Mouse (Mus musculus) stomach, embryonic 15.5 days (tissue): ENCODE results near the gene Spag16. TPM values are rescaled to one million over a fixed set of nuclear protein-coding genes. Genes with fewer than 3 reads are reported as not detected.

Experiments used
- ATAC-seq: fragments of 200-750 bp; cut with Nextera tagmentation; 2 replicates; pipeline ENCODE4 v1.8.0; 2017; ENCODE audit warnings: low read depth, moderate number of reproducible peaks, moderate TSS enrichment; ENCODE audit not compliant: insufficient read depth, low FRiP score
- H3K27ac ChIP-seq: fragments of 300-500 bp; sonication (generic); 2 replicates; pipeline ENCODE4 v1.5.1; 2015; ENCODE audit warnings: mild to moderate bottlenecking, inconsistent platforms
- H3K27me3 ChIP-seq: fragments of 300-500 bp; sonication (generic); replicated peaks from 2 replicates; pipeline ENCODE4 v1.6.1; 2015; ENCODE audit warnings: inconsistent platforms
- H3K36me3 ChIP-seq: fragments of 300-500 bp; sonication (generic); 2 replicates; pipeline ENCODE4 v1.6.1; 2015; ENCODE audit warnings: inconsistent platforms
- H3K4me1 ChIP-seq: fragments of 300-500 bp; sonication (generic); 2 replicates; pipeline ENCODE4 v1.6.1; 2015; ENCODE audit warnings: inconsistent platforms
- H3K4me2 ChIP-seq: fragments of 300-500 bp; sonication (generic); 2 replicates; pipeline ENCODE4 v1.6.1; 2015; ENCODE audit warnings: mild to moderate bottlenecking, inconsistent platforms
- H3K4me3 ChIP-seq: fragments of 300-500 bp; sonication (generic); replicated peaks from 2 replicates; pipeline ENCODE4 v1.5.1; 2015; ENCODE audit warnings: inconsistent platforms
- H3K9ac ChIP-seq: fragments of 300-500 bp; sonication (generic); 2 replicates; pipeline ENCODE4 v1.6.1; 2015; ENCODE audit warnings: inconsistent platforms
- H3K9me3 ChIP-seq: fragments of 300-500 bp; sonication (generic); 2 replicates; pipeline ENCODE4 v1.6.1; 2016; ENCODE audit warnings: inconsistent platforms
- WGBS: fragments of 180-500 bp; shearing (Covaris S2); methylation state at CpG from one replicate; pipeline ENCODE4 v1.1.7; 2015; 5-methylcytosine and 5-hydroxymethylcytosine counted together
- polyA plus RNA-seq: library from polyadenylated mRNA; unstranded; fragments of >200 nt; fragmentation: Nextera tagmentation; extraction: Ambion mirVana; gene quantifications from 2 replicates; pipeline ENCODE4 v1.2.1, GENCODE M21; 2015

The Spag16 gene
- polyA plus RNA-seq, 1 experiment from 2014 or later: 0.13 TPM

- WGBS: 77% methylated on average over 13 of the region's 13 CpGs
These were observed 489.5 kb downstream of the Spag16 start for GRCm38 (mm10) chr1:70316128-70316765.

DNA sequence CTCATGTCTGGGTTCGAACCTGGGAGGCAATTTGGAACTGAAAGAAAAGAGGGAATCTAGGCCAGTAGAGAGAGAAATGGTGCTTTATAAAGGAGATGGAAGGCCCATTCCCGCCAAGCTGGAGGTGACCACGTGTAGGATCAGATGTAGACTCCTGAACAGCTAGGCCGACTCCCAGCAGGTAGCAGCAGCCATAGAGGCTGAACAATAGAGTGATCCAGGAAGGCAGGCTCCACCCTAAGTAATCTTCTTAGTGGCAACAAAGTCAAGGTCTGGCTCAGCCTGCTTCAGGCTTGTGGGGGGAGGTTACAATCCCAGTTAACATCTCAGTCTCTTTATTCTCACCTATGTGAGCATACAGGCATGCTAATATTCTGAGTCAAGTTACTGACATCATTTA lies 494.2 kb downstream of the Spag16 start:
- no peak overlapping the region for H3K4me3 ChIP-seq
- no peak for ATAC-seq
- 75% methylated on average over 4 of the region's 4 CpGs for WGBS

More at GRCm38 (mm10) chr1:70316128-70316765, 489.5 kb downstream of the Spag16 start:
- H3K9me3 ChIP-seq: no peaks in the 10 kb centered on the region
- no peak overlapping the region for H3K4me3 ChIP-seq
- no peak for ATAC-seq
- H3K4me1 ChIP-seq: no peaks in the 10 kb centered on the region
- H3K27ac ChIP-seq: no peak overlapping the region
- no peak overlapping the region for H3K4me2 ChIP-seq
- H3K9ac ChIP-seq: no peak overlapping the region
- no peaks in the 10 kb centered on the region for H3K27me3 ChIP-seq
- H3K36me3 ChIP-seq: no peaks in the 10 kb centered on the region

GRCm38 (mm10) chr1:70346179-70346578 lies 519.4 kb downstream of the Spag16 start:
- no peak overlapping the region for H3K4me3 ChIP-seq
- no peak for ATAC-seq
- H3K27ac ChIP-seq: no peak overlapping the region
- H3K36me3 ChIP-seq: no peaks in the 10 kb centered on the region
- H3K9me3 ChIP-seq: no peaks in the 10 kb centered on the region
- H3K4me2 ChIP-seq: no peak overlapping the region
- 68% methylated on average over 2 of the region's 2 CpGs for WGBS
- no peaks in the 10 kb centered on the region for H3K4me1 ChIP-seq
- no peaks in the 10 kb centered on the region for H3K27me3 ChIP-seq
- H3K9ac ChIP-seq: no peak overlapping the region

More for the DNA sequence above, 494.2 kb downstream of the Spag16 start:
- H3K4me2 ChIP-seq: no peak overlapping the region
- no peaks in the 10 kb centered on the region for H3K27me3 ChIP-seq
- H3K4me1 ChIP-seq: no peaks in the 10 kb centered on the region
- no peaks in the 10 kb centered on the region for H3K9me3 ChIP-seq
- no peaks in the 10 kb centered on the region for H3K36me3 ChIP-seq
- H3K9ac ChIP-seq: no peak overlapping the region
- no peak overlapping the region for H3K27ac ChIP-seq

DNA sequence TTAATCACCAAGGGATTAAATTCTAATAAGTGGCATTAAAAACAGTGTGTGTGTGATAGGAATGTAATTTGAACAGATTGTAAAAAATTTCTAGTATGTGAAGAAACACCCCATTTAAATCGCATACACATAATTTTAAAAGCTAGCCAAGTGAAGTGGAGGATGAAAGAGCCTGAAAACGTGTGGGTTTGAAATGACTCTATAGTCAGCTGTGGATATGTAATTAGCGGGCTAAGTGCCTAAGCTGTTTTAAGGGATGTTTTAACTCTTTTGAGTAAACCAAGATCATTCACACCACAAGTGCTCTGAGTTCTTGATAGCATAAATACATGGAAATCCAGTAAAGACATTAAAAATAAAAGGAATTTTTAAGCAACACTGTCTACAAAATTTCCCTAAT lies 524.6 kb downstream of the Spag16 start:
- Histone ChIP-seq H3K4me3 (no peak overlapping the region), H3K9ac (no peak overlapping the region), H3K9me3 (no peaks in the 10 kb centered on the region), H3K27ac (no peak overlapping the region), H3K4me1 (no peaks in the 10 kb centered on the region), H3K27me3 (no peaks in the 10 kb centered on the region), H3K36me3 (no peaks in the 10 kb centered on the region), H3K4me2 (no peak overlapping the region)
- no peak for ATAC-seq
- 72% methylated on average over 3 of the region's 3 CpGs for WGBS

DNA sequence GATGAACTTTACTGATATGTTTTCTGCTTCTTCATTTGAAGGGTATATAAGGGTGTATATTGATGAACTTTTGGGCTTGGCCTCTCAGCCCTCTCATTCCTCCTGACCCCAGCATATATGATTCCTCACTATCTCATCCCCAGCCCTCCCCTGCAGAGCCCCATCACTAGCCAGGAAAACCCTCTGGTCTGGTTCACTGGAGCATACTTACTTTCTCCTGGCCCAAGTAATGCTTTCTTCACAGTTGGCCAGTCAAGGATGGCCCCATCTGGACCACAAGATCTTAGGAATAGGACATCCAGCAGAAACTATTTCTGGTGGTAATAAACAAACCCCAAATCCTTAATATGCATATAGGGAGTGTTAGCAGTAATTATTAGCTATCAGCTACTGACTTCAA lies 527.2 kb downstream of the Spag16 start:
- Histone ChIP-seq H3K27ac (no peak overlapping the region), H3K9me3 (no peaks in the 10 kb centered on the region), H3K27me3 (no peaks in the 10 kb centered on the region), H3K9ac (no peak overlapping the region), H3K36me3 (no peaks in the 10 kb centered on the region), H3K4me3 (no peak overlapping the region), H3K4me1 (no peaks in the 10 kb centered on the region), H3K4me2 (no peak overlapping the region)
- ATAC-seq: no peak; the same call in 1 of the 2 replicates

- ATAC-seq: no peak
- H3K4me2 ChIP-seq: no peak overlapping the region
These were observed 545.0 kb downstream of the Spag16 start for GRCm38 (mm10) chr1:70371721-70372120.

DNA sequence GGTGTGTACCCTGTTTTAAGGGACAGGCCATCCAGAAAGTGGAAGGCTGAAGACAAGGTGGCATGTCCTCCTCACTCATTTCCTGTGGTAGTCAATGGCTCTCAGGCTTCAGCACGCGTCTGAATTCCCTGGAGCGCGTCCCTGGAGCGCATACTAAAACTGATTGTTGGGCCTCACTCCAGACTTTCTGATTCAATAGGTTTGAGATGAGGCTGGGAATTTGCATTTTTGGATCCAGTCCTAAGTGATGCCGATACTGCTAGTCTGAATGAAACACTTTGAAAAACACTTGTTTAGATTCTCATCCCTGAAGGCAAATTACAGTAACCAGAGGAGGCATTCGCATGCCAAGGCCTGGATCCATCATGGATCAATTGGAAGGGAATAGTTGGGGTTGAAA lies 553.3 kb downstream of the Spag16 start:
- Histone ChIP-seq H3K36me3 (no peaks in the 10 kb centered on the region), H3K27me3 (no peaks in the 10 kb centered on the region), H3K27ac (no peak overlapping the region), H3K4me1 (no peaks in the 10 kb centered on the region), H3K4me3 (no peak overlapping the region), H3K9me3 (no peaks in the 10 kb centered on the region), H3K9ac (no peak overlapping the region), H3K4me2 (no peak overlapping the region)
- no peak for ATAC-seq
- 90% methylated on average over 7 of the region's 7 CpGs for WGBS

More at GRCm38 (mm10) chr1:70371721-70372120, 545.0 kb downstream of the Spag16 start:
- H3K9ac ChIP-seq: no peak overlapping the region
- no peak overlapping the region for H3K4me3 ChIP-seq
- H3K27me3 ChIP-seq: no peaks in the 10 kb centered on the region
- H3K27ac ChIP-seq: no peak overlapping the region
- H3K36me3 ChIP-seq: no peaks in the 10 kb centered on the region
- 64% methylated on average over 4 of the region's 4 CpGs for WGBS
- no peaks in the 10 kb centered on the region for H3K4me1 ChIP-seq
- no peaks in the 10 kb centered on the region for H3K9me3 ChIP-seq

GRCm38 (mm10) chr1:70442209-70443080 lies 615.7 kb downstream of the Spag16 start:
- no peak for ATAC-seq
- 65% methylated on average over 9 of the region's 9 CpGs for WGBS
- H3K4me2 ChIP-seq: no peak overlapping the region
- H3K4me1 ChIP-seq: no peaks in the 10 kb centered on the region
- H3K4me3 ChIP-seq: no peak overlapping the region
- no peaks in the 10 kb centered on the region for H3K27me3 ChIP-seq
- no peaks in the 10 kb centered on the region for H3K36me3 ChIP-seq
- H3K9me3 ChIP-seq: no peaks in the 10 kb centered on the region
- H3K9ac ChIP-seq: no peak overlapping the region
- H3K27ac ChIP-seq: no peak overlapping the region

- no peak overlapping the region for H3K27ac ChIP-seq
- no peaks in the 10 kb centered on the region for H3K36me3 ChIP-seq
- H3K27me3 ChIP-seq: no peaks in the 10 kb centered on the region
- no peak overlapping the region for H3K4me3 ChIP-seq
- ATAC-seq: no peak
- H3K9ac ChIP-seq: no peak overlapping the region
- 74% methylated on average over 1 of the region's 1 CpGs for WGBS
- H3K4me2 ChIP-seq: no peak overlapping the region
- no peaks in the 10 kb centered on the region for H3K4me1 ChIP-seq
- H3K9me3 ChIP-seq: no peaks in the 10 kb centered on the region
These were observed 653.1 kb downstream of the Spag16 start for GRCm38 (mm10) chr1:70479864-70480263.

DNA sequence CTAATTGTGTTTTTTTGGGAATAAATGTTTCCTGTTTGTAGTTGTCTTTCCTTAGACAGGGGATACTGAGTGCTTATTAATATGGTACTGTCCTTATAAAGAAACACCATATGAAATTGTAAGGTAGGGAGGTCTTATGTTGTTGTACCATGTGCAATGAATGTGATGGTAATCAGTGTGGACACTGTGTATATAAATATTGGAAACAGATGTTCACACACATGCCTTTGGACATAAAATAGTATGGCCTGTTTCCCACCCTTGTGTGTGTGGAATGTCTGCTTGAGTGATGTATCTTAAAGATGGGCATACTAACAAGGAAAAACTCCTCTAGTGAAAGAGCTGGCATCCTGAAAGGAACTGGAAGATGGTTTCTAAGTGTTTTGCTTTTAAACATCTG lies 692.1 kb downstream of the Spag16 start:
- Histone ChIP-seq H3K36me3 (no peaks in the 10 kb centered on the region), H3K4me3 (no peak overlapping the region), H3K27me3 (no peaks in the 10 kb centered on the region), H3K4me2 (no peak overlapping the region), H3K9me3 (no peaks in the 10 kb centered on the region), H3K27ac (no peak overlapping the region), H3K9ac (no peak overlapping the region), H3K4me1 (no peaks in the 10 kb centered on the region)
- ATAC-seq: no peak

DNA sequence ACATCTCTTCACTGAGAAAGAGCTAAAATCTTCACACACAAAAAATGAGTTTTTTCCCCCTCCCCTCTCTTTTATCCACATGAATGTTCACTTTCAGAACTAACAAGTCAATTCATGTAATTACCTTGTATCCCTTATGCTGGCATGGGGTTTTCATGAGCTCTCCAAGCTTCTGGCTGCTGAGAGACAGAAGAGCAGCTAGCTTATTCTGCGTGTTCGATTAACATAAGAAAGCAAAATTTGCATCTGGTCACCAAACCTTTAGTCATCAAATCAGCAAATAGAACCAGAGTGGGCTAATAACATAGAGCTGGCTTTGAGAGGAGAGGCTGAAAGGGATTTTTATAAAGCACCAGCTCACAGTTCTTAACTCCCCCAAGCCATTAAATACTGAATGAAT lies 700.4 kb downstream of the Spag16 start:
- Histone ChIP-seq H3K9ac (no peak overlapping the region), H3K27me3 (no peaks in the 10 kb centered on the region), H3K9me3 (no peaks in the 10 kb centered on the region), H3K4me1 (no peaks in the 10 kb centered on the region), H3K36me3 (no peaks in the 10 kb centered on the region), H3K4me2 (no peak overlapping the region), H3K27ac (no peak overlapping the region), H3K4me3 (no peak overlapping the region)
- ATAC-seq: no peak
- WGBS: 54% methylated on average over 2 of the region's 2 CpGs

- Histone ChIP-seq H3K9ac (no peak overlapping the region), H3K4me2 (no peak overlapping the region), H3K27me3 (no peaks in the 10 kb centered on the region), H3K4me1 (no peaks in the 10 kb centered on the region), H3K9me3 (no peaks in the 10 kb centered on the region), H3K27ac (no peak overlapping the region), H3K4me3 (no peak overlapping the region), H3K36me3 (no peaks in the 10 kb centered on the region)
- WGBS: 63% methylated on average over 2 of the region's 2 CpGs
- ATAC-seq: no peak
These were observed 703.0 kb downstream of the Spag16 start for GRCm38 (mm10) chr1:70529771-70530170.
